Mouse (Mus musculus): ENCODE data around the gene Ccdc85a.
A peak's percentile ranks its signal among the peaks of the same experiment; 100 is the strongest.
"Not testable (repeated sequence)": the region's sequence is repeated elsewhere in the genome, so short reads cannot be mapped to it uniquely, and the experiment has no call there.

Ccdc85a gene

DNA sequence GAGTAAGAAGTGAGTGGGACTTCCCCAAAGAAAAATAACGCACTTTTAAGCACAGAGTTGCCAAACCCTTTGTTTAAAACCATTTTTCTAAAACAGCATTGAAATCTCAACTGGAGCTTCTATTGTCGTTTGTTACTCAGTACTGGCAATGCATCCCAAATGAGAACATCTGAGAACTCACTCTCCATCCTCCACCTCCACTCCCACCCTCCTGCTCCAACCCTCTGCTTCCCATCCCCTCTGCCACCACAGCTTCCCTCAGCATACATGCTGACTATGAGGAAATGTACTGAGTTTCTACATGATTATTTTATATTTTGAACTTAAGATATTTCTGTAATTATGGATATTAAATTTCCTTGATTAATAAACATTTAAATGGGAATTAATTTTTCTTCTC, 168.3 kb downstream of the Ccdc85a start:
- DNase-seq: no peak

DNA sequence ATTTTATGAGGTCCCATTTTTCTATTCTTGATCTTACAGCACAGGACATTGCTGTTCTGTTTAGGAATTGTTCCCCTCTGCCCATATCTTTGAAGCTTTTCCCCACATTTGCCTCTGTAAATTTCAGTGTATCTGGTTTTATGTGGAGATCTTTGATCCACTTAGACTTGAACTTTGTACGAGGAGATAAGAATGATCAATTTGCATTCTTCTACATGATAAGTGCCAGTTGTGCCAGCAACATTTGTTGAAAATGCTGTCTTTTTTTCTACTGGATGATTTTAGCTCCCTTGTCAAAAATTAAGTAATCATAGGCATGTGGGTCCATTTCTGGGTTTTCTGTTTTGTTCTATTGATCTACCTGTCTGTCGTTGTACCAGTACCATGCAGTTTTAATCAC, 174.2 kb downstream of the Ccdc85a start:
- DNase-seq: not testable (repeated sequence)

GRCm38 (mm10) chr11:28397166-28397565, 187.0 kb downstream of the Ccdc85a start:
- no peak for DNase-seq

GRCm38 (mm10) chr11:28375891-28376290, 208.2 kb downstream of the Ccdc85a start:
- no peak for DNase-seq

- DNase-seq: no peak
Observed at GRCm38 (mm10) chr11:28374636-28375035, 209.5 kb downstream of the Ccdc85a start.

DNA sequence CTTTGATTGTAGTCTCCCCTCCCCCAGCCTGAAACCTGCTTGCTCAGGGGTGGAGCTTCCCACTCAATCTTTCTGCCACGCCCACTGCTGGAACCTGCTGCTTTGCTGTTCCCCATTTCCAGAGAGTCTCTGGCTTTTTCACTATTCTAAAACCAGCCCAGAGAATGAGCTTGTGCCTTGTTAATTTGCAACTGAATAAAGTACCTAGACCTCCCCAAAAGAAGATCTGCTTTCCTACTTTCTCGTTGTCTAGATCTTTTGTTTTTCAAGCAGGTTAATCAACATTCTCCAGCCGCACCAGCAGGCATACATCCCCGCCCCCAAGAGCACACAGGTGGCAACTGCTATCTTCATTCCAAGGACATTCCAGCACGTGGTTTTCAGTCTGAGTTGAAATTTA, 212.7 kb downstream of the Ccdc85a start:
- not testable (repeated sequence) for DNase-seq

GRCm38 (mm10) chr11:28365929-28366244, 218.2 kb downstream of the Ccdc85a start:
- no peak for DNase-seq

DNA sequence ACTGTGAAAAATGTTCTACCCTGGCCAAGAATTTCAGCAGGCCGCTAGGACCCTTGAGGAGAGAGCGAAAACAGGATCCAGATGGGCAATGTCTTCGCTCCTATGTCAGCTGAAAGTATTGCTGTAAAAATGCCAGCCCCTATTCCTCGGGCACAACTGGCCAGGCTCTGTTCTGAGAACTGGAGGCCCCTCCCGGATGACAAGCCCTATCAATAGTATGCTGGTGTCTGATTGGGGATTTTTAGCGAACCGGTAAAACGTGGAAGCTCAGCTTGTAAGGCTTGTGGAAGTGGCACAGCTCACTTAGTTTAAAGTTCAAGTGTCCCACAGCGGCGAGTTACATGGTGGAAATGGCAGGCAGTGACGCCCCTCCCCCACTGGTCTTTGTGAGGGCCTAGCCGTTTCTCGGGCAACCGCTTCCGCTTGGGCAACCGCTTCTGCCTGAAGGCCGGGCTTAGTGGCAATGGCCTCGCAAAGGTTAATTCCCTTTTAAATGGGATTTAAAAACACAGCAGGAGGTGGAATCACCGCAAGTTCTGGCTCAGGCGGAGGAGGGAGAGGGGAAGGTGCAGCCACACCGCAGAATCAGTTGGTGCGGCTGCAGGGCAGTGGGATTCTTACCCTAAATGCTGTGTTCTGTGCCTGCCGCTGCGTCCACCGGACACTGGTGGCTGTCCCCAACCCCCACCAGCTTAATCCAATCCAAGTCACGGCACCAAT, 218.8 kb downstream of the Ccdc85a start:
- peak; percentile 88 for DNase-seq

DNA sequence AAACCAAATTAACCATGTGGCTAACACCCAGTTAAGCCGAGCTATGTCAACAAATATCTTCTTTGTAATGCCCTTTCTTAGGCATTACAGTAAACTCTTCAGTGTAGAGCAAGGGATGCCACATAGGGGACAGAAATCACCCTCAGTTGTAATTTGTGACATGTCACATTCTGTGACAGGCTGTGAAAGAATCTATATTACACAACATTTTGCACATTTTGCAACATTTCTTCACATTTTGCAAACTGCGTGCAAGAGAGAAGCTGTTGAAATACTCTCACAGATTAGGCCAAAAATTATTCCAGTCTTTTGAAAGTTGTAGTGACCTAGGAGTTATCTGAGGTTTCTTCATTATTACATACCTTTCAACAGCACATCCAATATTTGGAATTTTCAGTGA, 240.7 kb downstream of the Ccdc85a start:
- no peak for DNase-seq

DNA sequence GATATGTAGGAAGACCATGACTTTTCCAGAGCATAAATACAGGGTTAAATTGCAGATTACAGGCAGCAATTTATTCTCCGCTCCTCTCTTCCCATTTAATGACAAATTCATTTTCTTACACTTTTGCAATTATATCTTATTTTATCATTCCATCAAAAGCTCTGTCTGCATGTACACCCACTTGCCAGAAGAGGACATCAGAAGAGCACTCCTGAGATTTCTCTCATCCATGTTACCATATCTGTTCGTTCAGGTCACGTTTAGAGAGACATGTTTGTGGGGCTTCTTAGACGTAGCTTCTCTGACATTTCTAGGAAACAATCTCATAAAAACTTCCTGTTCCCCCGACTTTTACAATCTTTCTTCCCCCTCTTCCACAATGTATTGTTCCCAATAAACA, 242.2 kb downstream of the Ccdc85a start:
- DNase-seq: no peak

GRCm38 (mm10) chr11:28339224-28340150, 244.6 kb downstream of the Ccdc85a start, which contains the start of gene Gm6685:
Gm6685 (minus strand) TSS chr11:28339867.
- DNase-seq: not testable (repeated sequence)

Measured in right cerebral cortex, postnatal 14 days (tissue).